Mouse (Mus musculus) spleen, postnatal 4 days (tissue): ENCODE measurements around the gene Fbxw11.

Source experiments
- DNase-seq, 2 experiments: peaks; one replicate each; pipeline ENCODE4 v3.0.0; 2022; ENCODE audit warnings: low spot score in 2 of 2

The Fbxw11 gene

GRCm38 (mm10) chr11:32623912-32624311 lies 18.6 kb upstream of the Fbxw11 start:
- no peak for DNase-seq

GRCm38 (mm10) chr11:32625677-32626076 lies 16.8 kb upstream of the Fbxw11 start:
- peak; percentile 58 to 77 for DNase-seq

GRCm38 (mm10) chr11:32626079-32626478 lies 16.4 kb upstream of the Fbxw11 start:
- no peak for DNase-seq

GRCm38 (mm10) chr11:32627900-32628299 lies 14.6 kb upstream of the Fbxw11 start:
- no peak for DNase-seq

GRCm38 (mm10) chr11:32629713-32630211 lies 12.8 kb upstream of the Fbxw11 start:
- DNase-seq: no peak

GRCm38 (mm10) chr11:32632671-32633070 lies 9.9 kb upstream of the Fbxw11 start:
- no peak for DNase-seq

GRCm38 (mm10) chr11:32633542-32633941 lies 9.0 kb upstream of the Fbxw11 start:
- DNase-seq: no peak

GRCm38 (mm10) chr11:32634143-32634542 lies 8.4 kb upstream of the Fbxw11 start:
- DNase-seq: no peak

GRCm38 (mm10) chr11:32634842-32635241 lies 7.7 kb upstream of the Fbxw11 start:
- DNase-seq: no peak

GRCm38 (mm10) chr11:32636275-32636674 lies 6.2 kb upstream of the Fbxw11 start:
- DNase-seq: no peak

GRCm38 (mm10) chr11:32638521-32639255 lies 3.8 kb upstream of the Fbxw11 start:
- no peak for DNase-seq

GRCm38 (mm10) chr11:32640617-32641016 lies 1.9 kb upstream of the Fbxw11 start:
- no peak for DNase-seq

GRCm38 (mm10) chr11:32642899-32643886 lies 669 bp downstream of the Fbxw11 start:
- DNase-seq: peak in 1 of 2 experiments; percentile 85

GRCm38 (mm10) chr11:32644010-32644409 lies 1.5 kb downstream of the Fbxw11 start:
- DNase-seq: no peak

GRCm38 (mm10) chr11:32647265-32647664 lies 4.7 kb downstream of the Fbxw11 start:
- no peak for DNase-seq

GRCm38 (mm10) chr11:32650236-32650749 lies 7.8 kb downstream of the Fbxw11 start:
- no peak for DNase-seq

GRCm38 (mm10) chr11:32650893-32651590 lies 8.5 kb downstream of the Fbxw11 start:
- DNase-seq: no peak

GRCm38 (mm10) chr11:32651723-32652122 lies 9.2 kb downstream of the Fbxw11 start:
- no peak for DNase-seq

- no peak for DNase-seq
Observed at GRCm38 (mm10) chr11:32662082-32662656, 19.6 kb downstream of the Fbxw11 start.

GRCm38 (mm10) chr11:32665639-32666038 lies 23.1 kb downstream of the Fbxw11 start:
- DNase-seq: no peak

- no peak for DNase-seq
Observed at GRCm38 (mm10) chr11:32666983-32667382, 24.5 kb downstream of the Fbxw11 start.
